8 mouse cellular contexts compared by ENCODE assay signal in genomic region chr16:11066029-11066832, GRCm38 (mm10). TPM values are rescaled to one million over a fixed set of nuclear protein-coding genes. Genes with fewer than 3 reads are reported as not detected.
A peak's percentile ranks its signal among the peaks of the same experiment; 100 is the strongest.
DNase-seq lines count a peak whose midpoint lies in the region; ATAC-seq and TF ChIP-seq lines count a peak whose summit lies in the region.

Litaf (minus strand) TSS chr16:11066157.

- under 1% methylated on average over 78 of the region's 78 CpGs for WGBS in forebrain, embryonic 10.5 days
- WGBS in heart, embryonic 15.5 days: under 1% methylated on average over 73 of the region's 78 CpGs
- WGBS in liver, embryonic 14.5 days (ENCODE audit: insufficient replicate concordance): under 1% methylated on average over 71 of the region's 78 CpGs
- WGBS in neural tube, embryonic 11.5 days: under 1% methylated on average over 70 of the region's 78 CpGs
- under 1% methylated on average over 71 of the region's 78 CpGs for WGBS in stomach, postnatal 0 days

- H3K4me3 ChIP-seq in forebrain, embryonic 10.5 days: peak within 1 kb of the TSS; percentile 84
- H3K4me3 ChIP-seq in heart, embryonic 15.5 days: peak within 1 kb of the TSS; percentile 92
- peak within 1 kb of the TSS; percentile 57 to 64 for H3K4me3 ChIP-seq in liver, embryonic 14.5 days (ENCODE audit: insufficient read depth in 1 of 2, low read depth in 2 of 2, low read length in 2 of 2)
- peak within 1 kb of the TSS; percentile 79 for H3K4me3 ChIP-seq in neural tube, embryonic 11.5 days (ENCODE audit: low read depth, low read length)
- peak within 1 kb of the TSS; percentile 86 for H3K4me3 ChIP-seq in stomach, postnatal 0 days (ENCODE audit: low read depth, low read length)

- H3K4me1 ChIP-seq in forebrain, embryonic 10.5 days: peaks cover 67% of the 10 kb centered on the region
- H3K4me1 ChIP-seq in heart, embryonic 15.5 days (replicated peaks): peaks cover 73% of the 10 kb centered on the region
- H3K4me1 ChIP-seq in liver, embryonic 14.5 days (replicated peaks; ENCODE audit: control insufficient read depth in 2 of 2, insufficient read depth in 2 of 2, low read length in 1 of 2): peaks cover 5 to 10% of the 10 kb centered on the region in 2 experiments; a peak in 3 of 4 replicates
- peaks cover 37% of the 10 kb centered on the region for H3K4me1 ChIP-seq in neural tube, embryonic 11.5 days (ENCODE audit: control insufficient read depth, insufficient read depth, low read length)
- H3K4me1 ChIP-seq in stomach, postnatal 0 days (replicated peaks; ENCODE audit: control insufficient read depth, insufficient read depth): peaks cover 4% of the 10 kb centered on the region

- H3K27me3 ChIP-seq in forebrain, embryonic 10.5 days (ENCODE audit: poor library complexity, severe bottlenecking): peaks cover 10% of the 10 kb centered on the region; the same call in 1 of the 2 replicates
- no peaks in the 10 kb centered on the region for H3K27me3 ChIP-seq in heart, embryonic 15.5 days
- H3K27me3 ChIP-seq in liver, embryonic 14.5 days (ENCODE audit: control insufficient read depth, insufficient read depth, low read length): peaks cover 16% of the 10 kb centered on the region
- no peaks in the 10 kb centered on the region for H3K27me3 ChIP-seq in neural tube, embryonic 11.5 days (ENCODE audit: control insufficient read depth, insufficient read depth, low read length)
- no peaks in the 10 kb centered on the region for H3K27me3 ChIP-seq in stomach, postnatal 0 days (ENCODE audit: control insufficient read depth, insufficient read depth, low read length)

- peaks cover 21% of the 10 kb centered on the region for H3K36me3 ChIP-seq in forebrain, embryonic 10.5 days (replicated peaks)
- H3K36me3 ChIP-seq in heart, embryonic 15.5 days: no peaks in the 10 kb centered on the region
- H3K36me3 ChIP-seq in liver, embryonic 14.5 days (replicated peaks; ENCODE audit: control insufficient read depth, insufficient read depth, low read depth): no peaks in the 10 kb centered on the region
- 0 out of 2 replicates have a peak, but pooled peaks cover 4% of the 10 kb centered on the region for H3K36me3 ChIP-seq in neural tube, embryonic 11.5 days (ENCODE audit: control insufficient read depth, insufficient read depth, low read length)
- no peaks in the 10 kb centered on the region for H3K36me3 ChIP-seq in stomach, postnatal 0 days (ENCODE audit: control insufficient read depth, insufficient read depth, low read length)

- no peak for TF ChIP-seq CTCF in liver, embryonic 14.5 days (IDR thresholded peaks at IDR 0.05; ENCODE audit: low read depth)
- TF ChIP-seq CTCF in stomach, postnatal 0 days (IDR thresholded peaks at IDR 0.05; ENCODE audit: low read depth): peak; percentile 62

- peak within 1 kb of the TSS; percentile 99 for H3K27ac ChIP-seq in forebrain, embryonic 10.5 days
- peak within 1 kb of the TSS; percentile 96 for H3K27ac ChIP-seq in heart, embryonic 15.5 days
- no peak within 1 kb of the TSS for H3K27ac ChIP-seq in liver, embryonic 14.5 days
- peak within 1 kb of the TSS; percentile 98 for H3K27ac ChIP-seq in neural tube, embryonic 11.5 days (ENCODE audit: low read depth, low read length)
- peak within 1 kb of the TSS; percentile 89 for H3K27ac ChIP-seq in stomach, postnatal 0 days (replicated peaks)

- no peak for TF ChIP-seq EP300 in liver, embryonic 14.5 days (IDR thresholded peaks at IDR 0.05; ENCODE audit: low read depth)
- TF ChIP-seq EP300 in stomach, postnatal 0 days (optimal IDR thresholded peaks at IDR 0.05): no peak

- no peaks in the 10 kb centered on the region for H3K9me3 ChIP-seq in forebrain, embryonic 10.5 days
- H3K9me3 ChIP-seq in heart, embryonic 15.5 days (replicated peaks): no peaks in the 10 kb centered on the region
- no peaks in the 10 kb centered on the region for H3K9me3 ChIP-seq in liver, embryonic 14.5 days (ENCODE audit: control insufficient read depth, low read length)
- no peaks in the 10 kb centered on the region for H3K9me3 ChIP-seq in neural tube, embryonic 11.5 days (ENCODE audit: control insufficient read depth, low read length)
- H3K9me3 ChIP-seq in stomach, postnatal 0 days (ENCODE audit: control insufficient read depth, low read length): no peaks in the 10 kb centered on the region

- peak; percentile 95 for ATAC-seq in heart, embryonic 15.5 days (replicated peaks; ENCODE audit: insufficient number of reproducible peaks, insufficient read depth, low FRiP score, low read depth)
- peak; percentile 96 for ATAC-seq in liver, embryonic 14.5 days (ENCODE audit: insufficient read depth)
- peak; percentile 95 for ATAC-seq in neural tube, embryonic 11.5 days (ENCODE audit: insufficient read depth, low FRiP score, low TSS enrichment)
- ATAC-seq in stomach, postnatal 0 days (ENCODE audit: low FRiP score, low TSS enrichment): peak; percentile 97

- H3K9ac ChIP-seq in heart, embryonic 15.5 days: peak within 1 kb of the TSS; percentile 95
- peak within 1 kb of the TSS; percentile 34 for H3K9ac ChIP-seq in liver, embryonic 14.5 days (replicated peaks)
- H3K9ac ChIP-seq in neural tube, embryonic 11.5 days (ENCODE audit: low read length): peak within 1 kb of the TSS; percentile 97
- H3K9ac ChIP-seq in stomach, postnatal 0 days (ENCODE audit: low read length): peak within 1 kb of the TSS; percentile 89

- peak within 1 kb of the TSS; percentile 91 for H3K4me2 ChIP-seq in heart, embryonic 15.5 days
- peak within 1 kb of the TSS; percentile 86 for H3K4me2 ChIP-seq in liver, embryonic 14.5 days (ENCODE audit: low read depth)
- H3K4me2 ChIP-seq in neural tube, embryonic 11.5 days (ENCODE audit: low read depth): peak within 1 kb of the TSS; percentile 69
- peak within 1 kb of the TSS; percentile 90 for H3K4me2 ChIP-seq in stomach, postnatal 0 days (replicated peaks; ENCODE audit: low read depth)

- DNase-seq in CD8-positive naive resting alpha-beta T cell, adult 2 months (ENCODE audit: low read depth in 2 of 2, low spot score in 2 of 2): peak; percentile 93
- peak; percentile 96 for DNase-seq in c-Kit-positive CD71-negative TER-119-negative erythroid progenitor cells, embryonic 14.5 days (ENCODE audit: low read depth)
- peak; percentile 98 for DNase-seq in forebrain, embryonic 10.5 days (ENCODE audit: extremely low spot score, low spot score)
- peak; percentile 98 to 100 for DNase-seq in kidney, postnatal 25 days
- peak; percentile 81 to 83 (median 82) for DNase-seq in liver, embryonic 14.5 days (ENCODE audit: low read depth in 3 of 3, low spot score in 3 of 3)
- DNase-seq in neural tube, embryonic 11.5 days (ENCODE audit: low spot score): peak; percentile 100
- DNase-seq in stomach, postnatal 0 days (ENCODE audit: low spot score): peak; percentile 98

RNA-seq across cellular contexts. Expression of gene Litaf, which starts in this region (rescaled TPM):
- 61.7 and 65.1 TPM in 2 replicates for polyA plus RNA-seq in forebrain, embryonic 10.5 days (2016; fragmentation: Nextera tagmentation; extraction: Ambion mirVana)
- polyA plus RNA-seq in heart, embryonic 15.5 days (2015; fragmentation: Nextera tagmentation; extraction: Ambion mirVana): 66.8 and 75.0 TPM in 2 replicates
- polyA plus RNA-seq in liver, embryonic 14.5 days (2012; rRNA removed): 10.6 and 12.1 TPM in 2 replicates
- polyA plus RNA-seq in liver, embryonic 14.5 days (2014; fragmentation: Nextera tagmentation; extraction: Ambion mirVana): 26.6 and 27.3 TPM in 2 replicates
- polyA plus RNA-seq in neural tube, embryonic 11.5 days (2014; fragmentation: Nextera tagmentation; extraction: Ambion mirVana): 59.3 and 61.0 TPM in 2 replicates
- 68.1 and 69.5 TPM in 2 replicates for polyA plus RNA-seq in stomach, postnatal 0 days (2015; fragmentation: Nextera tagmentation; extraction: Ambion mirVana)

Comparison
In these comparisons a context has a peak if more than half of its experiments do, and no peak if none do; other contexts are left out.
1. H3K9ac ChIP-seq: peak in every context shown above with its lines; median percentile 97 in neural tube, embryonic 11.5 days; 95 in heart, embryonic 15.5 days; 89 in stomach, postnatal 0 days; 34 in liver, embryonic 14.5 days.